In genomic region chr9:53535416-53536320, GRCm38 (mm10) we compare ENCODE assay signal across 7 mouse cellular contexts. TPM values are rescaled to one million over a fixed set of nuclear protein-coding genes. Genes with fewer than 3 reads are reported as not detected.
DNase-seq lines count a peak whose midpoint lies in the region; ATAC-seq and TF ChIP-seq lines count a peak whose summit lies in the region.

No protein-coding gene starts in this region.

- no peak for ATAC-seq in embryonic facial prominence, embryonic 11.5 days (replicated peaks; ENCODE audit: insufficient number of reproducible peaks, low FRiP score, low TSS enrichment, low read depth)
- ATAC-seq in hindbrain, embryonic 16.5 days, result no peak
- ATAC-seq in liver, embryonic 12.5 days, result no peak
- ATAC-seq in neural tube, embryonic 15.5 days (ENCODE audit: low FRiP score), result no peak

- peak overlapping the region; percentile 78 for H3K4me2 ChIP-seq in embryonic facial prominence, embryonic 11.5 days (ENCODE audit: low read depth, low read length)
- H3K4me2 ChIP-seq in hindbrain, embryonic 16.5 days (ENCODE audit: low read length), result peak overlapping the region; percentile 99
- peak overlapping the region; percentile 87 for H3K4me2 ChIP-seq in liver, embryonic 12.5 days
- H3K4me2 ChIP-seq in neural tube, embryonic 15.5 days, result peak overlapping the region; percentile 86

- peak overlapping the region; percentile 89 to 98 for H3K4me3 ChIP-seq in ES-E14 (ENCODE audit: insufficient read depth in 1 of 2, low read depth in 1 of 2, low read length in 2 of 2, poor library complexity in 1 of 2, severe bottlenecking in 1 of 2)
- H3K4me3 ChIP-seq in embryonic facial prominence, embryonic 11.5 days (ENCODE audit: low read depth, low read length), result peak overlapping the region; percentile 77
- H3K4me3 ChIP-seq in hindbrain, embryonic 16.5 days (ENCODE audit: low read length), result peak overlapping the region; percentile 67
- peak overlapping the region; percentile 96 for H3K4me3 ChIP-seq in liver, embryonic 12.5 days
- peak overlapping the region; percentile 88 for H3K4me3 ChIP-seq in neural tube, embryonic 15.5 days (replicated peaks)

- peak overlapping the region; percentile 94 for H3K9ac ChIP-seq in ES-E14 (ENCODE audit: insufficient read depth, low read depth, low read length, poor library complexity, severe bottlenecking)
- peak overlapping the region; percentile 68 for H3K9ac ChIP-seq in embryonic facial prominence, embryonic 11.5 days (replicated peaks; ENCODE audit: low read length)
- peak overlapping the region; percentile 67 for H3K9ac ChIP-seq in hindbrain, embryonic 16.5 days (ENCODE audit: low read depth, low read length)
- H3K9ac ChIP-seq in liver, embryonic 12.5 days, result peak overlapping the region; percentile 77
- peak overlapping the region; percentile 56 for H3K9ac ChIP-seq in neural tube, embryonic 15.5 days (replicated peaks)

- in situ Hi-C loops in ES-E14 (cut with MboI; ENCODE audit: low sequenced_read_pairs in 2 of 2, unreplicated experiment in 2 of 2), result no loop called here

- H3K36me3 ChIP-seq in ES-E14 (ENCODE audit: control insufficient read depth, insufficient read depth, low read length, poor library complexity, severe bottlenecking), result peaks cover 4% of the 10 kb centered on the region; the same call in 1 of the 2 replicates
- H3K36me3 ChIP-seq in embryonic facial prominence, embryonic 11.5 days (replicated peaks; ENCODE audit: control insufficient read depth, insufficient read depth, low read depth, low read length), result no peaks in the 10 kb centered on the region; the same call in 1 of the 2 replicates
- H3K36me3 ChIP-seq in hindbrain, embryonic 16.5 days (ENCODE audit: control insufficient read depth, insufficient read depth, low read length), result 0 out of 2 replicates have a peak, but pooled peaks cover 4% of the 10 kb centered on the region
- peaks cover 26% of the 10 kb centered on the region for H3K36me3 ChIP-seq in liver, embryonic 12.5 days
- H3K36me3 ChIP-seq in neural tube, embryonic 15.5 days, result peaks cover 10% of the 10 kb centered on the region; the same call in 1 of the 2 replicates

- H3K27me3 ChIP-seq in embryonic facial prominence, embryonic 11.5 days (ENCODE audit: control insufficient read depth, insufficient read depth, low read length), result no peaks in the 10 kb centered on the region
- H3K27me3 ChIP-seq in hindbrain, embryonic 16.5 days (replicated peaks; ENCODE audit: control insufficient read depth, insufficient read depth, low read length), result no peaks in the 10 kb centered on the region
- H3K27me3 ChIP-seq in liver, embryonic 12.5 days (replicated peaks), result no peaks in the 10 kb centered on the region
- no peaks in the 10 kb centered on the region for H3K27me3 ChIP-seq in neural tube, embryonic 15.5 days (replicated peaks)

- no peak overlapping the region for H3K27ac ChIP-seq in ES-E14 (ENCODE audit: insufficient read depth, low read depth, low read length, poor library complexity, severe bottlenecking)
- H3K27ac ChIP-seq in embryonic facial prominence, embryonic 11.5 days (replicated peaks; ENCODE audit: low read depth, low read length), result 0 out of 2 replicates have a peak overlapping the region, but pooled peaks have one; percentile 48
- H3K27ac ChIP-seq in hindbrain, embryonic 16.5 days (ENCODE audit: low read depth, low read length), result peak overlapping the region; percentile 68
- H3K27ac ChIP-seq in liver, embryonic 12.5 days, result peak overlapping the region; percentile 89
- peak overlapping the region; percentile 81 for H3K27ac ChIP-seq in neural tube, embryonic 15.5 days (replicated peaks)

- peaks cover 3 to 6% of the 10 kb centered on the region in 2 experiments; a peak in 2 of 4 replicates for H3K4me1 ChIP-seq in ES-E14 (ENCODE audit: control insufficient read depth in 2 of 2, insufficient read depth in 2 of 2, low read length in 2 of 2, poor library complexity in 1 of 2)
- H3K4me1 ChIP-seq in embryonic facial prominence, embryonic 11.5 days (ENCODE audit: control insufficient read depth, insufficient read depth, low read length), result no peaks in the 10 kb centered on the region
- peaks cover 21% of the 10 kb centered on the region for H3K4me1 ChIP-seq in hindbrain, embryonic 16.5 days (ENCODE audit: control insufficient read depth, insufficient read depth, low read depth, low read length)
- H3K4me1 ChIP-seq in liver, embryonic 12.5 days, result peaks cover 35% of the 10 kb centered on the region
- H3K4me1 ChIP-seq in neural tube, embryonic 15.5 days, result peaks cover 27% of the 10 kb centered on the region

- no peaks in the 10 kb centered on the region for H3K9me3 ChIP-seq in ES-E14 (ENCODE audit: control insufficient read depth, insufficient read depth, low read depth, low read length)
- no peaks in the 10 kb centered on the region for H3K9me3 ChIP-seq in embryonic facial prominence, embryonic 11.5 days (replicated peaks; ENCODE audit: control insufficient read depth, low read length)
- H3K9me3 ChIP-seq in hindbrain, embryonic 16.5 days (ENCODE audit: control insufficient read depth, low read length), result no peaks in the 10 kb centered on the region
- H3K9me3 ChIP-seq in liver, embryonic 12.5 days (replicated peaks), result no peaks in the 10 kb centered on the region
- no peaks in the 10 kb centered on the region for H3K9me3 ChIP-seq in neural tube, embryonic 15.5 days (replicated peaks)

- 20% methylated on average over 17 of the region's 17 CpGs for WGBS in embryonic facial prominence, embryonic 11.5 days
- WGBS in hindbrain, embryonic 16.5 days, result 20% methylated on average over 17 of the region's 17 CpGs
- WGBS in liver, embryonic 12.5 days (ENCODE audit: insufficient replicate concordance), result 11% methylated on average over 17 of the region's 17 CpGs
- WGBS in neural tube, embryonic 15.5 days, result 20% methylated on average over 17 of the region's 17 CpGs

- DNase-seq in B cell, adult 2 months, result peak; percentile 14 to 29
- DNase-seq in ES-E14 (ENCODE audit: low read depth, low spot score), result no peak
- peak; percentile 3 for DNase-seq in embryonic facial prominence, embryonic 11.5 days (ENCODE audit: low spot score)
- no peak for DNase-seq in right cerebral cortex, postnatal 25 days

TF ChIP-seq in ES-E14, 5 proteins besides CTCF, POLR2A, EP300 and RAD21:
- TF ChIP-seq ZNF384 (IDR thresholded peaks at IDR 0.05; ENCODE audit: low read depth, low read length) (no peak), MAFK (IDR thresholded peaks at IDR 0.05; ENCODE audit: insufficient read depth, low read depth, low read length) (no peak), ZC3H11A (IDR thresholded peaks at IDR 0.05; ENCODE audit: borderline replicate concordance, low read depth, low read length) (no peak), CHD2 (IDR thresholded peaks at IDR 0.05; ENCODE audit: low read depth, low read length) (no peak), HCFC1 (IDR thresholded peaks at IDR 0.05; ENCODE audit: borderline replicate concordance, insufficient read depth, low read length) (no peak)

RNA-seq across cellular contexts. Expression of gene Atm, which starts 0.9 kb away (rescaled TPM):
- total RNA-seq in ES-E14 (2012; rRNA removed), result 24.9 and 31.4 TPM in 2 replicates
- 14.9 and 15.2 TPM in 2 replicates for polyA plus RNA-seq in embryonic facial prominence, embryonic 11.5 days (2014; fragmentation: Nextera tagmentation; extraction: Ambion mirVana)
- polyA plus RNA-seq in hindbrain, embryonic 16.5 days (2015; fragmentation: Nextera tagmentation; extraction: Ambion mirVana), result 6.1 and 6.8 TPM in 2 replicates
- 5.8 and 7.4 TPM in 2 replicates for polyA plus RNA-seq in liver, embryonic 12.5 days (2016; fragmentation: Nextera tagmentation; extraction: Ambion mirVana)
- polyA plus RNA-seq in neural tube, embryonic 15.5 days (2015; fragmentation: Nextera tagmentation; extraction: Ambion mirVana), result 9.2 and 11.8 TPM in 2 replicates

RNA-seq across cellular contexts. Expression of gene Npat, which starts 1.2 kb away (rescaled TPM):
- 18.8 and 22.8 TPM in 2 replicates for total RNA-seq in ES-E14 (2012; rRNA removed)
- polyA plus RNA-seq in embryonic facial prominence, embryonic 11.5 days (2014; fragmentation: Nextera tagmentation; extraction: Ambion mirVana), result 24.6 and 25.9 TPM in 2 replicates
- 9.5 and 11.4 TPM in 2 replicates for polyA plus RNA-seq in hindbrain, embryonic 16.5 days (2015; fragmentation: Nextera tagmentation; extraction: Ambion mirVana)
- polyA plus RNA-seq in liver, embryonic 12.5 days (2016; fragmentation: Nextera tagmentation; extraction: Ambion mirVana), result 12.4 and 13.8 TPM in 2 replicates
- 9.0 and 10.7 TPM in 2 replicates for polyA plus RNA-seq in neural tube, embryonic 15.5 days (2015; fragmentation: Nextera tagmentation; extraction: Ambion mirVana)

Comparison
In these comparisons a context has a peak if more than half of its experiments do, and no peak if none do; other contexts are left out.
1. DNase-seq: peak in B cell, adult 2 months (2 of 2) and embryonic facial prominence, embryonic 11.5 days (single experiment); none in ES-E14 (single experiment) and right cerebral cortex, postnatal 25 days (single experiment).
2. Peak in every context shown above with its lines, with median percentiles within 50 percentile points of each other: H3K4me3 ChIP-seq, H3K9ac ChIP-seq and H3K4me2 ChIP-seq.